Mouse (Mus musculus): Measurements from ENCODE around the gene Dnaic1.

DNA sequence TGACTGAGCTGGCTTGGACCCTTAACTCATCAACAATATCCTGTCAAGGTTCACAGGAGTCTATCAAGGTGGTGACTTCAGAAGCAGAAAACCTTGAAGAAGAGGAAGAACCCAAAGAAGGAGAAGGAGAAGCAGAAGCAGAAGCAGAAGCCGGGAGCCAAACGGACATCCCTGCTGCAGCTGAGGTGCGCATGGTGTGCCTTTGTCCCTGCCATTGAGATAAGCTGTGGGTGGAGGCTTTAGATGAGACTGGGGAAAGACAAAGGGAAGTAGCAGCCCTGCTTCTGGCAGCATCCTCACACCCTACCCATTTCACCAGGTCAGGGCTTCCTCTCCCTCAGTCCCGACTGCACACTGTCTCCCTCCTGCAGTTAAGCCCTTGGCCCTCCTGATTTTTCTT, 33.2 kb downstream of the Dnaic1 start:
- no peak for TF ChIP-seq CTCF (IDR thresholded peaks at IDR 0.05; ENCODE audit: low read depth)
- no peak for TF ChIP-seq EP300 (IDR thresholded peaks at IDR 0.05; ENCODE audit: low read depth)
